Mouse (Mus musculus) lung, postnatal 0 days (tissue): ENCODE data around the gene Grid2.

Experiments
- CTCF ChIP-seq: IDR thresholded peaks from 2 replicates; pipeline ENCODE4 v1.5.1; 2016; ENCODE audit warnings: antibody characterized with exemption, mild to moderate bottlenecking
- EP300 ChIP-seq: IDR thresholded peaks from 2 replicates; pipeline ENCODE4 v1.6.1; 2016; ENCODE audit warnings: antibody characterized with exemption, mild to moderate bottlenecking, control low read depth

DNA sequence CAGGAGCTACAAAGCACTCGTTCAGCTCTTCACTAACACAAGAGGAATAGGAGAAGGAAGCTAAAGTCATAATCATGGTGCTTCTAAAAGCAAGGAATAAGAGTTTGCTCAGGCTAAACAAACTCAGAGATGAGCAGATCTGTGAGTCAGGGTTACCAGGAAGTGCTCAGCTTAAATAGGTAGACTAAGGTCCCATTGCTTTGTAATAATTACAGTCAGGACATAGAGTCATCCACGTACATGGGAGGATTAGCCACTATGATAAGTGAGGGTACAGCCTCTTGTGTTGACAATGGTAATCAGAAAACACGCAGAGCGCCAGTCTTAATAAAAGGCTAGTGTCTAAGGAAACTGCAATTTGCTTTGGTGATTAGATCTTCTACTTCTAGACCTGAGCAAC, 1480.6 kb downstream of the Grid2 start:
- TF ChIP-seq CTCF, result no peak
- no peak for TF ChIP-seq EP300
